Mouse (Mus musculus): ENCODE measurements around the gene Tert. TPM values are rescaled to one million over a fixed set of nuclear protein-coding genes. Genes with fewer than 3 reads are reported as not detected.

Gene Tert
- 6.7 TPM for total RNA-seq (2023)

DNA sequence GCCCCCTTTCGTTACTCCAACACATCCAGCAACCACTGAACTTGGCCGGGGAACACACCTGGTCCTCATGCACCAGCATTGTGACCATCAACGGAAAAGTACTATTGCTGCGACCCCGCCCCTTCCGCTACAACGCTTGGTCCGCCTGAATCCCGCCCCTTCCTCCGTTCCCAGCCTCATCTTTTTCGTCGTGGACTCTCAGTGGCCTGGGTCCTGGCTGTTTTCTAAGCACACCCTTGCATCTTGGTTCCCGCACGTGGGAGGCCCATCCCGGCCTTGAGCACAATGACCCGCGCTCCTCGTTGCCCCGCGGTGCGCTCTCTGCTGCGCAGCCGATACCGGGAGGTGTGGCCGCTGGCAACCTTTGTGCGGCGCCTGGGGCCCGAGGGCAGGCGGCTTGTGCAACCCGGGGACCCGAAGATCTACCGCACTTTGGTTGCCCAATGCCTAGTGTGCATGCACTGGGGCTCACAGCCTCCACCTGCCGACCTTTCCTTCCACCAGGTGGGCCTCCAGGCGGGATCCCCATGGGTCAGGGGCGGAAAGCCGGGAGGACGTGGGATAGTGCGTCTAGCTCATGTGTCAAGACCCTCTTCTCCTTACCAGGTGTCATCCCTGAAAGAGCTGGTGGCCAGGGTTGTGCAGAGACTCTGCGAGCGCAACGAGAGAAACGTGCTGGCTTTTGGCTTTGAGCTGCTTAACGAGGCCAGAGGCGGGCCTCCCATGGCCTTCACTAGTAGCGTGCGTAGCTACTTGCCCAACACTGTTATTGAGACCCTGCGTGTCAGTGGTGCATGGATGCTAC, at the start of gene Tert:
Gene Tert, plus strand, starts transcription at position 167 of the 805 bp plus-strand sequence.

GRCm38 (mm10) chr13:73603522-73604155, 23.1 kb upstream of the Tert start, which contains the start of gene Clptm1l:
TSS of gene Clptm1l (plus strand) at chr13:73604006.

GRCm38 (mm10) chr13:73677853-73678252, 51.1 kb downstream of the Tert start, which contains the start of gene Slc6a18:
TSS of gene Slc6a18 (minus strand) at chr13:73678023.

Other genes starting within 250 kb of the Tert start
- gene Lpcat1, start 159.7 kb upstream of the Tert start, total RNA-seq (2023), result 55.0 TPM
- not detected for gene Slc6a3, start 90.2 kb upstream of the Tert start, total RNA-seq (2023)
- gene Clptm1l, start 22.9 kb upstream of the Tert start, total RNA-seq (2023), result 104 TPM
- gene Slc6a18, start 51.1 kb downstream of the Tert start, total RNA-seq (2023), result not detected
- 2.9 TPM for gene Slc6a19, start 78.0 kb downstream of the Tert start, total RNA-seq (2023)
- gene Slc12a7, start 106.2 kb downstream of the Tert start, total RNA-seq (2023), result 310 TPM
- not detected for gene Nkd2, start 220.7 kb downstream of the Tert start, total RNA-seq (2023)

Measured in CD4-positive naive resting alpha-beta T cell, adult 57 days (primary cell).